Mouse (Mus musculus) heart, postnatal 0 days (tissue): Measurements from ENCODE around the gene Nolc1. TPM values are rescaled to one million over a fixed set of nuclear protein-coding genes. Genes with fewer than 3 reads are reported as not detected.

Experiments
- ATAC-seq: fragments of 200-750 bp; cut with Nextera tagmentation; 2 replicates; pipeline ENCODE4 v1.8.0; 2017; ENCODE audit warnings: low read depth, moderate number of reproducible peaks, moderate library complexity; ENCODE audit not compliant: insufficient read depth
- DNase-seq: peaks from one replicate; pipeline ENCODE4 v3.0.0-alpha.2; 2016; ENCODE audit warnings: low spot score
- H3K27ac ChIP-seq: fragments of 300-500 bp; sonication (generic); 2 replicates; pipeline ENCODE4 v1.5.1; 2014; ENCODE audit warnings: low read depth, mild to moderate bottlenecking
- H3K27me3 ChIP-seq: fragments of 300-500 bp; sonication (generic); 2 replicates; pipeline ENCODE4 v1.6.1; 2014; ENCODE audit warnings: low read length, mixed read lengths; ENCODE audit not compliant: control insufficient read depth, insufficient read depth
- H3K36me3 ChIP-seq: fragments of 300-500 bp; sonication (generic); replicated peaks from 2 replicates; pipeline ENCODE4 v1.6.1; 2014; ENCODE audit warnings: low read length, mixed read lengths; ENCODE audit not compliant: control insufficient read depth, insufficient read depth
- H3K4me1 ChIP-seq: fragments of 300-500 bp; sonication (generic); 2 replicates; pipeline ENCODE4 v1.6.1; 2014; ENCODE audit warnings: antibody characterized with exemption; ENCODE audit not compliant: control insufficient read depth, insufficient read depth
- H3K4me2 ChIP-seq: fragments of 300-500 bp; sonication (generic); 2 replicates; pipeline ENCODE4 v1.6.1; 2014; ENCODE audit warnings: low read depth, mild to moderate bottlenecking, low read length, moderate library complexity
- H3K4me3 ChIP-seq: fragments of 300-500 bp; sonication (generic); 2 replicates; pipeline ENCODE4 v1.5.1; 2014; ENCODE audit warnings: low read depth, low read length
- H3K9ac ChIP-seq: fragments of 300-500 bp; sonication (generic); replicated peaks from 2 replicates; pipeline ENCODE4 v1.6.1; 2014; ENCODE audit warnings: low read depth, low read length, mixed read lengths
- H3K9me3 ChIP-seq: fragments of 300-500 bp; sonication (generic); replicated peaks from 2 replicates; pipeline ENCODE4 v1.6.1; 2016; ENCODE audit warnings: low read length; ENCODE audit not compliant: control insufficient read depth
- CTCF ChIP-seq: IDR thresholded peaks from 2 replicates; pipeline ENCODE4 v1.5.1; 2016; ENCODE audit warnings: antibody characterized with exemption, control low read depth, low read depth
- EP300 ChIP-seq: IDR thresholded peaks from 2 replicates; pipeline ENCODE4 v1.6.1; 2016; ENCODE audit warnings: antibody characterized with exemption, low read depth
- WGBS: fragments of 180-500 bp; shearing (Covaris S2); extraction: QIAGEN DNeasy Blood & Tissue Kit; methylation state at CpG from one replicate; pipeline ENCODE4 v1.1.7; 2014; 5-methylcytosine and 5-hydroxymethylcytosine counted together
- polyA plus RNA-seq: library from polyadenylated mRNA; unstranded; fragments of >200 nt; fragmentation: Nextera tagmentation; extraction: Ambion mirVana; gene quantifications from 2 replicates; pipeline ENCODE4 v1.2.1, GENCODE M21; 2015
- total RNA-seq: library from RNA; depleted of rRNA; stranded (reverse); fragments of >200 nt; gene quantifications from 2 replicates; pipeline ENCODE4 v1.2.3, GENCODE M21; 2014; ENCODE audit warnings: low replicate concordance

Nolc1 gene
- total and polyA plus RNA-seq, 2 experiments from 2014 or later, result 19.7 to 28.1 TPM

DNA sequence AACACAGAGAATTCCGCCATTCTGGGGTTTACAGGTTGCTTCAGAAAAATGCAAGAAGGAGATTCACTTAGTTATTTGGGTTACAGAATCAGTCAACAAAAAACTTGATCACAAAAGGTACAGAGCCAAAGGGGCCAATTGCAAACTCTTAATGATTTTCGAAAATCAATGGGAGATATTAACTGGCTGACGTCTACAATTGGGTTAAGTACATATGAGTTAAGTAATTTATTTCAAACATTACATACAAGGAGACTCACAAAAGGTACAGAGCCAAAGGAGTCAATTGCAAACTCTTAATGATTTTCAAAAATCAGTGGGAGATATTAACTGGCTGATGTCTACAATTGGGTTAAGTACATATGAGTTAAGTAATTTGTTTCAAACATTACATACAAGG lies 23.9 kb downstream of the Nolc1 start:
- H3K4me1 ChIP-seq, result no peaks in the 10 kb centered on the region
- ATAC-seq, result no peak
- WGBS, result 85% methylated on average over 3 of the region's 3 CpGs
- no peak overlapping the region for H3K4me2 ChIP-seq
- H3K9me3 ChIP-seq, result peaks cover 5% of the 10 kb centered on the region; the same call in 1 of the 2 replicates
- no peak for DNase-seq
- no peak overlapping the region for H3K9ac ChIP-seq
- no peak overlapping the region for H3K27ac ChIP-seq
- no peak overlapping the region for H3K4me3 ChIP-seq
- no peak for TF ChIP-seq EP300
- TF ChIP-seq CTCF, result no peak
- no peaks in the 10 kb centered on the region for H3K36me3 ChIP-seq
- no peaks in the 10 kb centered on the region for H3K27me3 ChIP-seq

DNA sequence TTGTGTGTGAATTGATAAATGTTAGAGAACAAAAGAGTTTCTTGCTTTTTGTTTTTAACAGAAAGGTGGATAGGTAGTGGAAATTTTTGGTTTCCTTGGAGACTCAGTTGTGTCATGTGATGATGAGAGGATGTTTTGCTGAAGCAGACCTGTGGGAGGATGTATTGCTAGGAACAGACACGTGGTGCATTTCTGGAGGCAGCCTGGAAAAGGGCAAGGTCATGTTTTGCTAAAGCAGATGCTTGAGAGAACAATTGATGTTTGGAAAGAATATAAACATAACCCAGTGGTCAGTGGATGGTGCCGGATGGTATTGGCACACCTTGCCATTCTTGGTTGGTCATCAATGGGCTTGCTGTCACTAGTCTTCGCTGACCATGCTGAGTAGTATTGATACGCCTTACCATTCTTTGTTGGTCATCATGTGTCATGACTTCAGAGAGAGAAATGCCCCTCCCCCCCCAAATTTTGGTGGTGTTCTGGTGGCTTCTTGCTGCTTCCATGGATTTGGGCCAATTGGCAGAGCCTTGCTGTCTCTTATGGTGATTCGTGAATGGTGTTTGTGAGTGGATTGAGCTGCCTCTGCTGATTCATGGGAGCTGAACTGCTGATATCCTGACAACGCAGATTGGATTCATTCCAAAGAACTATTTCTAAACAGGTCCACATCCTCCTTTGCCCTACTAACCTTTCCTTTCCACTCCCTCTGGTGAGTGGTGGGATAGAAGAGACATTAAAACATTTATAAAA lies 27.9 kb downstream of the Nolc1 start:
- WGBS, result 60% methylated on average over 6 of the region's 6 CpGs
- H3K4me1 ChIP-seq, result no peaks in the 10 kb centered on the region
- no peaks in the 10 kb centered on the region for H3K36me3 ChIP-seq
- DNase-seq, result no peak
- no peaks in the 10 kb centered on the region for H3K9me3 ChIP-seq
- ATAC-seq, result no peak
- H3K9ac ChIP-seq, result no peak overlapping the region
- TF ChIP-seq EP300, result no peak
- TF ChIP-seq CTCF, result no peak
- no peak overlapping the region for H3K4me2 ChIP-seq
- H3K27me3 ChIP-seq, result no peaks in the 10 kb centered on the region
- no peak overlapping the region for H3K27ac ChIP-seq
- H3K4me3 ChIP-seq, result no peak overlapping the region

DNA sequence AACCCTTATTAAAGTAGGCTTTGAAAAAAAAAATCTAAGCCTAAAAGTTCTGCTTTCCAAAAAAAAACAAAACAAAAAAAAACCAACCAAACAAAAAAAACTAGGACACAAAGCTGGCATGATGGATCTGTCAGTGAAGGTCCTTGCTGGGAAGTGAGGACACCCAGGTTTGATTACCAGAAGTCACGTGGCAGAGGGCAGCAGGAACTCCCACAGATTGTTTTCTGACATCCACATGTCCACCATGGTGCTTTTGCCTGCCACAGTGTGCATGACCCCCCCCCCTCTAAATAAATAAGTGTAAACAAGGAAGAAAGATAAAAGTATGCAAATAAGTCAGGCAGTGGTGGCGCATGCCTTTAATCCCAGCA lies 28.5 kb downstream of the Nolc1 start:
- Histone ChIP-seq H3K9me3 (no peaks in the 10 kb centered on the region), H3K4me2 (no peak overlapping the region), H3K9ac (no peak overlapping the region), H3K4me1 (no peaks in the 10 kb centered on the region), H3K4me3 (no peak overlapping the region), H3K27ac (no peak overlapping the region), H3K27me3 (no peaks in the 10 kb centered on the region), H3K36me3 (no peaks in the 10 kb centered on the region)
- DNase-seq, result no peak
- TF ChIP-seq EP300, result no peak
- no peak for TF ChIP-seq CTCF
- no peak for ATAC-seq
- 67% methylated on average over 2 of the region's 2 CpGs for WGBS

DNA sequence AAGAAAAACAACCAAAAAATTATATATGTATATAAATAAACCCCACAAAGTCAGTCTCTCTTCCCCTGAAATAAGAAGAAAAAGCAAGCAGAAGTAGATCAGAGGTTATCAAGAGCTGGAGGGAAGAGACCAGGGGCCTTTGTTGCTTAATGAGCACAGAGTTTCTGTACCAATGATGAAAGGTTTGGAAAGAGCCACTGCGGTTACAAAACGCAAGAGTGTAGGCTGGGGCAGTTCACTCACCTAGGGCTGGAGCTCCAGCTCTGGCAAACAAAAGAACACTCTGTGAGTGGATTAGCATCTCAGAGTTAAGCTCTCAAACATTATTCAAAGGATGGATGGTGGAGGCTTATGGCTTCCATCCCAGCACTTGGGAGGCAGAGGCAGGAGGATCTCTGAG lies 34.6 kb downstream of the Nolc1 start:
- no peak for TF ChIP-seq EP300
- TF ChIP-seq CTCF, result no peak
- Histone ChIP-seq H3K27ac (no peak overlapping the region), H3K4me2 (no peak overlapping the region), H3K36me3 (no peaks in the 10 kb centered on the region), H3K9me3 (no peaks in the 10 kb centered on the region), H3K27me3 (no peaks in the 10 kb centered on the region), H3K4me3 (no peak overlapping the region), H3K4me1 (no peaks in the 10 kb centered on the region), H3K9ac (no peak overlapping the region)
- ATAC-seq, result no peak
- no peak for DNase-seq
- 79% methylated on average over 2 of the region's 2 CpGs for WGBS

DNA sequence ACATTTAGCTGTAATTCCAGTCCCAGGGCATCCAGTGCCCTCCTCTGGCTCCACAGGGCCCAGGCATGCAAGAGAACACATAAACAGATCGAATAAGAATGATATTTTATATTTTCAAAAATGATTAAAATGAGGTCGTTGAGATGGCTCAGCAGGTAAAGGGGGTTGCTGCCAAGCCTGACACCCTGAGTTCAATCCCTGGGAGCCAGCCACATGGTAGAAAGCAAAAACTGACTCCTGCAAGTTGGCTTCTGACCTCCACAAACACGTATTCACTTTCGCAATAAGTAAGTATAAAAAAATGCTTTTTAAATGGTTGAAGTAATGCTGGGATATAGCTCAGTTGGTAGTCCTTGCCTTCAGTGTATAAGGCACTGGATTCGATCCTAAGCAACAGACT lies 35.1 kb downstream of the Nolc1 start:
- TF ChIP-seq CTCF, result no peak
- TF ChIP-seq EP300, result no peak
- 74% methylated on average over 5 of the region's 5 CpGs for WGBS
- no peaks in the 10 kb centered on the region for H3K4me1 ChIP-seq
- H3K9ac ChIP-seq, result no peak overlapping the region
- H3K36me3 ChIP-seq, result no peaks in the 10 kb centered on the region
- no peaks in the 10 kb centered on the region for H3K9me3 ChIP-seq
- H3K27ac ChIP-seq, result no peak overlapping the region
- no peaks in the 10 kb centered on the region for H3K27me3 ChIP-seq
- ATAC-seq (no peak), DNase-seq (no peak)
- H3K4me2 ChIP-seq, result no peak overlapping the region
- H3K4me3 ChIP-seq, result no peak overlapping the region

DNA sequence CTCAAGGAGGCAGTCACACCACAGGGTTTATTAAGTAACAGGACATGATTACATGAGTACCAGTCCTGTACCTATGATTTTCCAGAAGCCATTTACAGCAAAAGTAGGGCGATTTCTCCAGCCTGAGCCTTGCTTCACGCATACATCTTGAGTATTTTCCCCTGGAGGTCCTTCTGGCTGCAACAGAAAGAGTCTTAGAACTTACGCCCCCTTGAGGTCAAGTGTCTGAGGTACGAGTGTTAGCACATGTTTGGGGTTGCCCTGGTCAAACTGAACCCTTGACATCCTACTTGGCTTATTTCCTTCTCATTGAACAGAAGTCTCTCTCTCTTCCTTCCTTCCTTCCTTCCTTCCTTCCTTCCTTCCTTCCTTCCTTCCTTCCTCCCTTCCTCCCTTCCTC lies 39.0 kb downstream of the Nolc1 start:
- WGBS, result 54% methylated on average over 4 of the region's 4 CpGs
- TF ChIP-seq EP300 (no peak), CTCF (no peak)

More for the DNA sequence above, 39.0 kb downstream of the Nolc1 start:
- Histone ChIP-seq H3K27me3 (no peaks in the 10 kb centered on the region), H3K4me1 (no peaks in the 10 kb centered on the region), H3K36me3 (no peaks in the 10 kb centered on the region), H3K9ac (no peak overlapping the region), H3K4me2 (no peak overlapping the region), H3K9me3 (no peaks in the 10 kb centered on the region), H3K27ac (no peak overlapping the region), H3K4me3 (no peak overlapping the region)
- no peak for ATAC-seq
- no peak for DNase-seq
